In the genomic region with DNA sequence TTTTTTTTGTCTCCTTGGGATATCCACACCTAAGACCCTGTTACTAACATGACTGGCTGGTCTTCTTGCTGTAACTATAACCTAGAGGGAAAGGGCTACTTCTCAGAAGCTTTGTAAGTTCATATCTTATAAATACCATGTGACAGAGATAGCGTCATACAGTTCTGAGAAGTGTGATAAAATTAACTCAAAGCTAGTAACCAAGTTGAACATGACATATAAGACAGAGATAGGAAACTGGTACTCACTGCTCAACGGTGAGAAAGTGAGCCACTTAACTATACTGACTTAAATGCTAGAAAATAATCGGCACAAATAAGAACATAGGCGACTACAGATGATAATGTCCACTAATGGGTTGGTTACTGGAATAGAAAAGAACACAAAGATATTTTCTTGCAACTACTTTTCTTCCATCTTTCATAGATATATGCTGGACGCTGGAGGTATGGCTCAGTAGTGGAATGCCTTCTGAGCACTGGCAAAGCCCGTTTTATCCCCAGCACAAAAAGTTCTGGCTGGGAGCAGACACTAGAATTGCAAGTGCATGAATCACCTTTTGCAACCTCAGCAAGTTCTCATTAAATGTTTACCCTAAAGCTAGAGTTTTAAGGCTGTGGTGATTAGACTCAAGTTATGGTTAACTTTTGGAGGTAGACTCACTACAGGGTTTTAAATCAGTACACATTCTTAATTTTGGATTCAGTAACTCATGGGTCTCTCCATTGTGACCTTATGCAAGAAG, we compare ENCODE assay signal across 9 mouse cellular contexts. TPM values are rescaled to one million over a fixed set of nuclear protein-coding genes. Genes with fewer than 3 reads are reported as not detected.
DNase-seq lines count a peak whose midpoint lies in the region; ATAC-seq and TF ChIP-seq lines count a peak whose summit lies in the region.
"Had no signal": no experiment of that assay in that cellular context is flagged by ENCODE, and none has a peak within 500 bp of the region (broad histone marks: within the 10 kb centered on the region; RNA-seq: fewer than 3 reads in every experiment).

No protein-coding gene starts in this region.

- H3K4me1 ChIP-seq in heart, embryonic 11.5 days (ENCODE audit: control insufficient read depth, insufficient read depth, low read length): peaks cover 19% of the 10 kb centered on the region
- peaks cover 7 to 16% of the 10 kb centered on the region in 2 experiments for H3K4me1 ChIP-seq in MEL (ENCODE audit: control insufficient read depth in 1 of 2, insufficient read depth in 2 of 2, low read length in 2 of 2)
- no peaks in the 10 kb centered on the region for H3K4me1 ChIP-seq in hindbrain, embryonic 11.5 days (replicated peaks; ENCODE audit: control insufficient read depth, insufficient read depth, low read length)

- no peak for TF ChIP-seq RAD21 in MEL (IDR thresholded peaks at IDR 0.05; ENCODE audit: low read depth, low read length)

- no peak for DNase-seq in heart, postnatal 36 days
- peak; percentile 53 for DNase-seq in MEL (ENCODE audit: low read depth, low spot score)
- no peak for DNase-seq in hindbrain, embryonic 11.5 days (ENCODE audit: low spot score)
- no peak for DNase-seq in yolk sac, embryonic 10.5 days (ENCODE audit: low spot score)
- no peak for DNase-seq in layer of hippocampus, adult 18-20 months (ENCODE audit: low spot score in 2 of 2)
- no peak for DNase-seq in cerebellum, adult 18-20 months
- DNase-seq: B cell, adult 2 months had no signal

- 0 out of 4 replicates have a peak, but pooled peaks of 1 of the 2 experiments have one; percentile 17 for TF ChIP-seq POLR2A in MEL (IDR thresholded peaks at IDR 0.05; ENCODE audit: control insufficient read depth in 1 of 2, insufficient read depth in 1 of 2, low read depth in 1 of 2, low read length in 2 of 2, poor library complexity in 1 of 2)

- 67% methylated on average over 6 of the region's 6 CpGs for WGBS in heart, embryonic 11.5 days (ENCODE audit: insufficient replicate concordance)
- 87% methylated on average over 6 of the region's 6 CpGs for WGBS in hindbrain, embryonic 11.5 days

- intact Hi-C loops in heart, postnatal 36 days (cut with DNase I): no loop called here

- peak overlapping the region; percentile 77 for H3K4me2 ChIP-seq in heart, embryonic 11.5 days
- H3K4me2 ChIP-seq in hindbrain, embryonic 11.5 days (replicated peaks; ENCODE audit: low read depth, low read length): 0 out of 2 replicates have a peak overlapping the region, but pooled peaks have one; percentile 77

- peaks cover 9% of the 10 kb centered on the region for H3K79me2 ChIP-seq in MEL (ENCODE audit: control insufficient read depth, insufficient read depth, low read length, poor library complexity)

- no peaks in the 10 kb centered on the region for H3K27me3 ChIP-seq in heart, embryonic 11.5 days (ENCODE audit: control insufficient read depth, insufficient read depth, low read length)
- H3K27me3 ChIP-seq in MEL (ENCODE audit: control insufficient read depth in 1 of 2, insufficient read depth in 2 of 2, low read length in 2 of 2): no peaks in the 10 kb centered on the region
- no peaks in the 10 kb centered on the region for H3K27me3 ChIP-seq in hindbrain, embryonic 11.5 days (ENCODE audit: control insufficient read depth, insufficient read depth, low read length)

- ATAC-seq in heart, embryonic 11.5 days (replicated peaks; ENCODE audit: insufficient number of reproducible peaks, low FRiP score, low TSS enrichment): no peak
- no peak for ATAC-seq in hindbrain, embryonic 11.5 days (ENCODE audit: low FRiP score)
- ATAC-seq in megakaryocyte-erythroid progenitor cell, adult 5-6 weeks (replicated peaks; ENCODE audit: low FRiP score, low TSS enrichment, poor library complexity, severe bottlenecking): peak; percentile 40; the same call in 1 of the 2 replicates

- no peaks in the 10 kb centered on the region for H3K9me3 ChIP-seq in heart, embryonic 11.5 days (replicated peaks; ENCODE audit: control insufficient read depth, low read length)
- no peaks in the 10 kb centered on the region for H3K9me3 ChIP-seq in MEL (replicated peaks; ENCODE audit: insufficient read depth, low read length)
- no peaks in the 10 kb centered on the region for H3K9me3 ChIP-seq in hindbrain, embryonic 11.5 days (ENCODE audit: control insufficient read depth, low read length)

- TF ChIP-seq EP300 in MEL (IDR thresholded peaks at IDR 0.05; ENCODE audit: low read depth in 1 of 2, low read length in 2 of 2): peak; percentile 55 to 56; a peak in 3 of 4 replicates

- peaks cover 14% of the 10 kb centered on the region for H3K36me3 ChIP-seq in heart, embryonic 11.5 days (ENCODE audit: control insufficient read depth, insufficient read depth, low read length)
- peaks cover 9 to 25% of the 10 kb centered on the region in 2 experiments for H3K36me3 ChIP-seq in MEL (ENCODE audit: control insufficient read depth in 1 of 2, insufficient read depth in 2 of 2, low read length in 2 of 2)
- H3K36me3 ChIP-seq in hindbrain, embryonic 11.5 days (ENCODE audit: control insufficient read depth, insufficient read depth, low read length): 0 out of 2 replicates have a peak, but pooled peaks cover 2% of the 10 kb centered on the region

- H3K9ac ChIP-seq in heart, embryonic 11.5 days (ENCODE audit: low read depth, low read length): no peak overlapping the region
- peak overlapping the region; percentile 98 for H3K9ac ChIP-seq in MEL (ENCODE audit: control insufficient read depth, low read depth, low read length, poor library complexity, severe bottlenecking)
- H3K9ac ChIP-seq in hindbrain, embryonic 11.5 days (ENCODE audit: low read depth, low read length): no peak overlapping the region

- TF ChIP-seq CTCF in MEL (IDR thresholded peaks at IDR 0.05 in 2 of 3, conservative IDR thresholded peaks at IDR 0.05 in 1 of 3; ENCODE audit: control insufficient read depth in 1 of 3, insufficient read depth in 1 of 3, low read depth in 2 of 3, low read length in 3 of 3, poor library complexity in 1 of 3, severe bottlenecking in 1 of 3): no peak

- H3K27ac ChIP-seq in heart, embryonic 11.5 days (ENCODE audit: low read depth, low read length): no peak overlapping the region
- peak overlapping the region; percentile 75 for H3K27ac ChIP-seq in MEL (ENCODE audit: control insufficient read depth, low read depth, low read length)
- no peak overlapping the region for H3K27ac ChIP-seq in hindbrain, embryonic 11.5 days (ENCODE audit: low read depth, low read length)

- peak overlapping the region; percentile 91 for H3K4me3 ChIP-seq in heart, embryonic 11.5 days (ENCODE audit: low read depth, low read length)
- H3K4me3 ChIP-seq in MEL (ENCODE audit: control insufficient read depth in 1 of 2, insufficient read depth in 1 of 2, low read depth in 2 of 2, low read length in 2 of 2): peak overlapping the region; percentile 92 to 99
- no peak overlapping the region for H3K4me3 ChIP-seq in hindbrain, embryonic 11.5 days (ENCODE audit: low read depth, low read length)

TF ChIP-seq in MEL, 35 proteins besides CTCF, POLR2A, EP300 and RAD21 (continues in another document):
- peak; percentile 76; the same call in 1 of the 2 replicates for TF ChIP-seq ETS1 (IDR thresholded peaks at IDR 0.05; ENCODE audit: low read depth, low read length)

RNA-seq across cellular contexts. Expression of a gene that starts 1.4 kb away (rescaled TPM):
- polyA plus RNA-seq in heart, embryonic 11.5 days (2014; fragmentation: Nextera tagmentation; extraction: Ambion mirVana): 10.5 and 15.6 TPM in 2 replicates
- total RNA-seq in heart, postnatal 36 days (2021): 100 to 1,000 TPM; 100 to 106 TPM
- total RNA-seq in MEL (2012; rRNA removed): 19.0 and 23.4 TPM in 2 replicates
- 10 to 100 TPM in 1 of 2 experiments, not detected in 1; 32.2 TPM for polyA plus RNA-seq in MEL (2012; ENCODE audit: insufficient read depth in 1 of 2, insufficient read length in 2 of 2, low read depth in 1 of 2, low replicate concordance in 2 of 2, missing spikeins in 1 of 2)
- polyA plus RNA-seq in hindbrain, embryonic 11.5 days (2014; fragmentation: Nextera tagmentation; extraction: Ambion mirVana): 10.2 and 13.4 TPM in 2 replicates
- 23.8 and 29.5 TPM in 2 replicates for total RNA-seq in megakaryocyte-erythroid progenitor cell, adult 5-6 weeks (2014; fragmentation: Nextera tagmentation)
- 21.9 and 23.5 TPM in 2 replicates for total RNA-seq in megakaryocyte-erythroid progenitor cell, adult 5-6 weeks (2017)
- 10 to 100 TPM; 34.1 to 35.2 TPM for total RNA-seq in layer of hippocampus, adult 18-20 months (2021)

RNA-seq across cellular contexts. Expression of a gene that starts 36.9 kb away (rescaled TPM):
- polyA plus RNA-seq in heart, embryonic 11.5 days (2014; fragmentation: Nextera tagmentation; extraction: Ambion mirVana): 330 and 334 TPM in 2 replicates
- 100 to 1,000 TPM; 158 to 175 TPM for total RNA-seq in heart, postnatal 36 days (2021)
- 60.2 and 61.6 TPM in 2 replicates for total RNA-seq in MEL (2012; rRNA removed)
- polyA plus RNA-seq in MEL (2012; ENCODE audit: insufficient read depth in 1 of 2, insufficient read length in 2 of 2, low read depth in 1 of 2, low replicate concordance in 2 of 2, missing spikeins in 1 of 2): 100 to 1,000 TPM in 1 of 2 experiments, 10 to 100 TPM in 1; 45.7 to 229 TPM
- polyA plus RNA-seq in hindbrain, embryonic 11.5 days (2014; fragmentation: Nextera tagmentation; extraction: Ambion mirVana): 279 TPM in 2 replicates
- total RNA-seq in megakaryocyte-erythroid progenitor cell, adult 5-6 weeks (2014; fragmentation: Nextera tagmentation): 129 and 143 TPM in 2 replicates
- 64.2 and 68.4 TPM in 2 replicates for total RNA-seq in megakaryocyte-erythroid progenitor cell, adult 5-6 weeks (2017)
- 100 to 1,000 TPM; 164 to 170 TPM for total RNA-seq in layer of hippocampus, adult 18-20 months (2021)

RNA-seq across cellular contexts. Expression of a gene that starts 49.3 kb away (rescaled TPM):
- polyA plus RNA-seq in heart, embryonic 11.5 days (2014; fragmentation: Nextera tagmentation; extraction: Ambion mirVana): 0.69 and 0.93 TPM in 2 replicates
- total RNA-seq in heart, postnatal 36 days (2021): 1 to 10 TPM; 2.3 to 2.9 TPM
- total RNA-seq in MEL (2012; rRNA removed): 0.03 and 0.04 TPM in 2 replicates
- polyA plus RNA-seq in MEL (2012; ENCODE audit: insufficient read depth in 1 of 2, insufficient read length in 2 of 2, low read depth in 1 of 2, low replicate concordance in 2 of 2, missing spikeins in 1 of 2): under 1 TPM in 1 of 2 experiments, not detected in 1; 0.39 TPM
- 1.2 and 1.5 TPM in 2 replicates for polyA plus RNA-seq in hindbrain, embryonic 11.5 days (2014; fragmentation: Nextera tagmentation; extraction: Ambion mirVana)
- 0.47 TPM in 1 of 2 replicates, not detected in the other for total RNA-seq in megakaryocyte-erythroid progenitor cell, adult 5-6 weeks (2014; fragmentation: Nextera tagmentation)
- total RNA-seq in megakaryocyte-erythroid progenitor cell, adult 5-6 weeks (2017): not detected in 2 replicates
- total RNA-seq in layer of hippocampus, adult 18-20 months (2021): 1 to 10 TPM; 1.1 to 1.4 TPM

RNA-seq across cellular contexts. Expression of a gene that starts 49.5 kb away (rescaled TPM):
- 68.6 and 70.6 TPM in 2 replicates for polyA plus RNA-seq in heart, embryonic 11.5 days (2014; fragmentation: Nextera tagmentation; extraction: Ambion mirVana)
- 10 to 100 TPM; 15.9 to 22.1 TPM for total RNA-seq in heart, postnatal 36 days (2021)
- total RNA-seq in MEL (2012; rRNA removed): 51.2 and 54.5 TPM in 2 replicates
- 10 to 100 TPM in 1 of 2 experiments, not detected in 1; 47.4 TPM for polyA plus RNA-seq in MEL (2012; ENCODE audit: insufficient read depth in 1 of 2, insufficient read length in 2 of 2, low read depth in 1 of 2, low replicate concordance in 2 of 2, missing spikeins in 1 of 2)
- 71.4 and 73.8 TPM in 2 replicates for polyA plus RNA-seq in hindbrain, embryonic 11.5 days (2014; fragmentation: Nextera tagmentation; extraction: Ambion mirVana)
- 92.9 and 101 TPM in 2 replicates for total RNA-seq in megakaryocyte-erythroid progenitor cell, adult 5-6 weeks (2014; fragmentation: Nextera tagmentation)
- total RNA-seq in megakaryocyte-erythroid progenitor cell, adult 5-6 weeks (2017): 33.1 and 110 TPM in 2 replicates
- 10 to 100 TPM; 34.4 to 36.0 TPM for total RNA-seq in layer of hippocampus, adult 18-20 months (2021)
